Mouse (Mus musculus) right cerebral cortex, postnatal 4 days (tissue): Measurements from ENCODE around the gene Med24.

Experiments used
- DNase-seq: peaks from one replicate; pipeline ENCODE4 v3.0.0-alpha.2; 2022

The Med24 gene

DNA sequence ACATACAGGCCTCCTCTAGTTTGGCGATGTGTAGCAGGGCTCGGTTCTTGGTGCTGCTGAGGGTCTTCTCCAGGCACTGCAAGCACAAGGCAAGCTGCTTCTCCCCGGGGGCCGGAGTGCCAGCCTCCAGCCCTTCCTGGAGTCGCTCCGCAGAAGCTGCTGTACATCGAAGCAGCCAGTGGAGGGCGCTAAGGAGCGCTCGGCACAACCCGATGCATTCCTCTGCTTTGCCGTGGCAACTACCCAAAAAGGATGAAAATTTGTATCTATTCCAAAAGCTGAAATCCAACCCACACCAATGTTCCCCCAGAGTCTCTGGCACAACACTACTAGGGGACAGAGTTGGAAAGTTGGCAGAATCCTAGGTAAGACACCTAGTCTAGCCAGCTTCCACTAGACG is 11.3 kb downstream of the Med24 start:
- peak; percentile 83 for DNase-seq

- no peak for DNase-seq
These were observed 13.3 kb downstream of the Med24 start for GRCm38 (mm10) chr11:98715946-98716345.

DNA sequence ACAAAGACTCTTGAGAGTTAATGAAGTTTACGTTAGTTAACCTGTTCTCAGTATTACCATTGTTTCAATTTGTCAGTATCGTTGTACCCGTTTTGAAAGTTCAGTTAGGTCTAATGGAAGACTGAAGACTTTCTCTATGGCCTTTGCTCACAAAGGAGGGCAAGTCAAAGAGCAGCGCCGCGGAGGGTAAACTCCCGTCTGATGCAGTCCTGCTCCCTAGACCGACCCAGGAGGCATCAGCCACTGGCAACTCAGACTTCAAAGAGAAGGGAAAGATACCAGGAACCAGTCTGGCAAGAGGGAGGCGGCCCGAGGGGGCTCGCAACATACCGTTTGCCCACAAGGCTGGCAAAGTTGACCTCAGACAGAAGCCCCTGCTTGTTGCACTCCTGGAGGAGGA is 15.5 kb downstream of the Med24 start:
- no peak for DNase-seq

DNA sequence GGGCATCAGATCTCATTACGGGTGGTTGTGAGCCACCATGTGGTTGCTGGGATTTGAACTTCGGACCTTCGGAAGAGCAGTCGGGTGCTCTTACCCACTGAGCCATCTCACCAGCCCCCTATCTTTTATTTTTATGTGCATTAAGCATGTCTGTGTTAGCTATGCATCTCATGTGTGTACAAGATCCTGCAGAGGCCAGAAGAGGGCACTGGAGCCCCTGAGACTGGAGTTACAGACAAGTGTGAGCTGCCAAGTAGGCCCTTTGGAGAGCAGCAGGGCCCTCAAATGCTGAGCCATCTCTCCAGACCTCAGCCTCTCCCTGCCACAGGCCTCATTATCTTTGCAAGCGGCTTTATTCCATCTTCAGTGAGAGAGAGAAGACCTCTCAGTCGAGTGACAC is 17.2 kb downstream of the Med24 start:
- DNase-seq: peak; percentile 38

DNA sequence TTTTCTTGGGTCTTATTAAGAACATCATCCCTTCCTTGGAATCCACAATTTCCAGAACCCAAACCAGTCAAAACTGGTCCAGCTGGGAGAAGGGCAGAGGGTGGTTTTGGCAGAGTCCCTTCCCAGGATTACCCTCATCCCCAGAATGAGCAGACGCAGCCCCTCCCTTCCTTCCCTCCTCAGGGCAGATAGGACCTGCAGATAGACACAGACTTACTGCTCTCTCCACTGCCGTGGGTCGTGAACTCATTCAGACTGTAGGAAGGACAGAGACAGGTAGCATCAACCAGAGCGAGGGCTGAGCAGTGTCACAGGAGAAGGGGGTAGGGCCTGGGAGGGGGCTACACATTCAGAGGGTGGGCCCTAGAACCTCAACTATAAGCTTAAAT is 18.2 kb downstream of the Med24 start:
- DNase-seq: no peak

DNA sequence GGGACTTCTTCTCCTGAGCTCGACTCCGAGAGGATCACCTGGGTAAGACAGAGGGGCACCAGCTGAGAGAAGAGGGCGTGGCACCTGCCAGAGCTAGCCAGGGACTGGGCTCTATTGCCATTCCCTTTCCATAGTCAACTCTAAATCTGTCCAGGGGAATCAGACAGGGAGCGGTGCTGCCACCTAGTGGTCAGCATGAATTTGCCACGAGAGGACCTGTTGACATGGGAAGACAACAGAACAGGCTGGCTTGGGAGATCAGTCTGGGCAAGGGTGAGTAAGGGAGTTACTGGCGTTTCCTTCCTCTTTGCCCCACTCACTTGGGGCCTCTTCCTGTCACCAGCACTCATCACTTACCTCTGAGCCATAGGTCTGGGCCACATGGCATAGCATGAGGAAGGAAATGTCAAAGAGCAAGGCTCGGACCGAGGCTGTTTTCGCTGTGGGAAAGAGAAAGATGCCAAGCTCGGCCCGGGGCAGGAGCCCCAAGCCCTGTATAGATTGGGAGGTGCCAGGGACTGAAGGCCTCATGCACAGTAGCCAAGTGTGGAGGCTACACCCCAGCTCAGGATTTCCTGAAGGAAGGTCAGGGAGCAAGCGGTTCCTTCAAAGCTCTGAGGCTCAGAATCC is 18.7 kb downstream of the Med24 start:
- peak; percentile 85 for DNase-seq

DNA sequence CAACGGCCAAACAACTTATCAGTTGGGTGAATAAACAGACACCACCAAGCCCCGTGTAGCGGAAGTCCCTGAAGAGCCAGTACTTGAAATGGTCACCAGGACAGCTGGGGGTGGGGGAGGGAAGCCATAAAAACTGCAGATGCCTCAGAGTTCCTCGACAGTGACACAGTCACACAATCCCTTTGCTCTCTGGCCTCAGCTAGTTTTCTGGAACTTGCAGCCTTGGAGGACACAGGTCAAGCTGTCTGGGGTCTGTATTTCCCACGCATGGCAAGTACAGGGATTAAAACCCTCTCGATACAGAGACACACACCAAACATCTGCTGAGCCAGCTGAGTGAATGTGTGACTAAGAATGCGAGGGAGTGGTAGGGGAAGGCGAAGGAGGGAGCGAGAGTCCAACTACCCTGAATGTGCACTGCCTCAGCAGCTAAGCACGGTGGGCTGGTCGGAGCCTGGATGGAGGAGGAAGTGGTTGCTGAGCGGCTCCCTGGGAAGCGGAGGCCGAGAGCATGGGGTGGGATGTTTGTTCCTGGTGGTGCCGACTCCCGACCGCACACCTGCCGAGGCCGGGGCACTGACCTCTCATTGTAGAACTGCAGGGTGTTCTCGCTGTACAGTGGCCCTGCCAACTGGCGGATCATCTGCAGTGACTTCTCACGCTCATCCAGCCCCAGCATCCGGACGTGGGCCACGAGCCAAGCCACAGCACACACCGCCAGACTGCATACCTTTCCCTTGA is 20.1 kb downstream of the Med24 start:
- no peak for DNase-seq

DNA sequence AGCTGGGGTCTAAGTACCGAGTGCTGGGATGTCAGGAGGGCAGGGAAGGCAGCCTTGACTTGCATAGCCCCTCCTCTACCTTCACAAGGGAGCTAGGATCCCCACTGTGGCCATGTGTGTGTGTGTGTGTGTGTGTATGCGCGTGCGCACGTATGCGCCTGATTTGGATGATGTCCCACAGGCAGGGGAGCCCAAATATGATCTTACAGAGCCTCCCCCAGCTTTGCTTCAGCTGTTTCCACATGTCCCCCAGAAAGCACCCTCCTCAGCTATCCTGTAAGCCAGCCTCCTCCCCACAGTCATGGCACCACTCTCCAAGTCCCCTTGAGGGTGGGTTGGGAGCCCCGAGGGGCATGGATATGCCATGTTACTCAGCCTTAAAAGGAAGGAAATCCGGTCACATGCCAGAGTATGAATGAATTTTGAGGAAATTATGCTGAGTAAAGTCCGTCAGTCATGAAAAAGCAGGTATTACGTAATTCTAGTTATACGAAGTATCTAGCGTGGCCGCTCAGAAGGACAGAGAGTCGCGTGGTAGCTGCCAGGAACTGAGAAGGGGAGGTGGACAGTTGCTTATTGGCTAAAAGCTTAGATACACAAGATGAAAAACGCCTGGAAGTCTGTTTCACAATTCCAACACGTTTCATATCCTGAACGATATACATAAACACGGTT is 20.8 kb downstream of the Med24 start:
- no peak for DNase-seq

- peak; percentile 28 for DNase-seq
These were observed 21.6 kb downstream of the Med24 start for GRCm38 (mm10) chr11:98707401-98708281.

GRCm38 (mm10) chr11:98705021-98705420 is 24.2 kb downstream of the Med24 start:
- no peak for DNase-seq

DNA sequence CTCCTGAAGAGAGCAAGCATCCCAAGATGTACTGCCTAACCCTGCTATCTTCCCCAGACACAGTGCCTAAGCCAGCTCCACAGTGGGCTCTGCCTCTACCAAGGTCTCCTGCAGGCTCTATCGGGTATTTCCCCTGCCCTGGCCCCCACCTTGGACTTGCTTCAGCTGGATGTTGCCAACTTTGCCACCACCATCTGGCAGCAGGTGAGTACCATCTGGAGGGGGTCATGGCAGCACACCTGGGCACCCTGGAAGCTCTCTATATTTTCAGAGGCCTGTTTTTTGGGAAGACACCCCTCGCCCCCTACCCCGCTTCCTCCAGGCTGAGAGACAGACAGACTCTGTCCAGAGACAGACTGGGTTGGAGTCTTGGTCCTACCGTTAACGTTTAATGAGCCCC is 26.9 kb downstream of the Med24 start:
- no peak for DNase-seq

DNA sequence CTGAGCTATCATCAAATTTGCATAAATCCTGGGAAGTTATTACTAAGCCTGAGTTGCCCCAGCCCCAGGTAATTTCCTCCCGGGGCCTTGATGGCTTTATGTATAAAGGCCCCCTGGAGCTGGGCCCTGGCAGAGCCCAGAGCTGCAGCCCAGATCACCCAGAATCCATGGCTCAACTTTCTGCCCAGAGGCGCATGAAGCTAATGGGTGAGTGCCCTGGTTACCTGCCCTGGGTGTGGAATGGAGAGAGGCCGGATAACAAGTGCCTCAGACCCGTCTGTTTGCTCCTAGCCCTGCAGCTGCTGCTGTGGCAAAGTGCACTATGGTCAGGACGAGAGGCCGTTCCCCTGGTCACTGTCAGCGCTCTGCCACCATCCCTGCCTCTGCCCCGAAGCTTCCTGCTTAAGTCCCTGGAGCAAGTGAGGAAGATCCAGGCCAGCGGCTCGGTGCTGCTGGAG is 28.0 kb downstream of the Med24 start, which contains the start of gene Csf3:
Gene Csf3, plus strand, starts transcription at position 51 of the 458 bp plus-strand sequence.
- no peak for DNase-seq

DNA sequence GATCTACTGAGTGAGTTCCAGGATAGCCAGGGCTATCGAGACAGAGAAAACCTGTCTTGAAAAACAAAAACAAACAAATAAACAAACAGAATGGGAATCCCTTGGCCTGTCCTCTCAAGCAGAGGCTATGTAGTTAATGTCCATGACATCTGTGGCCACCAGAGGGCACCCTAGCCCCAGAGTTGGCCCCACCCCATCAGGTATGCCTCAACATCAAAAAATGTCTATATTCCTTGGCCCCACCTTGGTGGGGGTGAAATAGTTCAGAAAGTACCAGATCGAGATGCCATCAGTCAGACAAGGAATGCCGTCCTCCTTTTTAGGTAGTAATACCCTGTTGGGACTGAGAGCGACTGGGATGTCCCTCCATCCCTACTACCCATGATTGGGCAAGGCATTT is 29.3 kb downstream of the Med24 start:
- peak; percentile 81 for DNase-seq

DNA sequence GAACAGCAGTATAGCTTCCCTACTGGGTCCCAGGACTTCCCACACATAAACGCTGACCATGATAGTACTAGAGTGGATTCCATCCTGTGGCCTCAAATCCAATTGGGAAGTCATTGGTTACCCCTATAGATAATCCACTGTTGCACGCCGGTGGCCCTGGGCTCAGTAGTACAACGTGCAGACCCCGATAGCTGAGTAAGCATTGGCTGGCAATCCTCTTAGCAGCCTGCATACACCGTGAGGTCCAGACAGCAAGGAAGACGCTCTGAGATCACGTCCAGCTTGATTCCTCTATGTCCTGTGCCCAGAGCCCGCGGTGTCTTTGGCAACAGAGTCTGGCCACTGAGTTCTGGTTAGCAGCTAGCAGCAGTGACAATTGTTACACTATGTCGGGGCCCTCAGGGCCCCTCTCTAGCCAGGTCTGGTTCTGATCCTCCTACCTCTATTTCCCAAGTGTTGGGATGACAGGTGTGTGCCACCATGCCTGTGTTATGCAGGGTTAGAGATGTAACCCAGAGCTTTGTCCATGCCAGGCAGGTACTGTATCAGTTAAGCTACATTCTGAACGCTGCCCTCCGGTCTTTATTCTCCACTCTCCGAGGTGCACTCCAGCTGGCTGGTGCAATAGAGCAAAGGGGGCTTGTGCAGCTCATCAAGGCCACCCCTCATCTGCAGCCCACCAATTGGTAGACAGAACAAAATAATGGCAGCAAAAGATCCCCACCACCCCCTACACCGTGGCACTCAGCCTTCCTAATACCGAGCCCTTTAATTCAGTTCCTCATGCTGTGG is 30.2 kb downstream of the Med24 start:
- no peak for DNase-seq

- DNase-seq: no peak
These were observed 32.0 kb downstream of the Med24 start for GRCm38 (mm10) chr11:98697225-98697624.

- peak; percentile 29 for DNase-seq
These were observed 32.6 kb downstream of the Med24 start for GRCm38 (mm10) chr11:98696454-98697216.

DNA sequence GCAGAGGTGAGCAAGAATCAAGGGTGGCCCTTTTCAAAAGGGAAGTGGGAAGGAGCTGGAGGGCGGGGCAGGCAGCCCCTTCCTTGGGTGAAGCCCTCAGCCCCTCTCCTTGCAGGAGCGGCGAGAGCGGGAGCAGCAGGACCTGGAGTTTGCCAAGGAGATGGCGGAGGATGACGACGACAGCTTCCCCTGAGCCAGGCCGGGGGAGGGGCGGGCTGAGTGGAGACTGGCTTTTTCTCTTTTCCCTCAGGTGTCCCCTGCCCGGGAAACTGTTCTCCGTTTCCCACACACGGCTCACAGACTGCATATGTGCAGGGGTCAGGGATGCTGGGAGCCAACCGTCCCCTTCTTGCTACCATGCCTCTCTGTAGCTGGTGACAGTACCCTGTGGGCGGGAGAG is 33.8 kb downstream of the Med24 start:
- DNase-seq: peak; percentile 38

DNA sequence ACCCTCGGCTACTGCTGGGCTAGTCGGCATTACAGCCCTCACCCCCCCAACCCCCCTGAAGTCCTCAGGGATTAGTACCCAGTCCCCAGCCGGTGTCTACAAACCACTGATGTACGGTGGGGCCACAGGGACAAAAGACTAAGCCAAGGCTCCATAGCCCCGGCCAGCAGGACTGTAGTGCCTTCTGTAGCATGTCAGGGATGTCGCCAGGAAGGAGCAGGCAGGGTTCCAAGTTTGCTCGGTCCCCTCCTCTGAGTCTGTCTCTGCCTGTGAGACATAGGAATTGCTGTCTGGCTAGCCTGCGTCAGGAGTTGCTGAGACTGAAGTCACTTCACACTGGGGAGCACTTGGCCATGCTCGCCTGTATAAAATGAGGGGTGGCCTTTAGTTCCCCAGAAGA is 34.9 kb downstream of the Med24 start:
- no peak for DNase-seq

- DNase-seq: no peak
These were observed 35.5 kb downstream of the Med24 start for GRCm38 (mm10) chr11:98693746-98694145.

GRCm38 (mm10) chr11:98693201-98693600 is 36.0 kb downstream of the Med24 start:
- DNase-seq: no peak

- DNase-seq: no peak
These were observed 41.2 kb downstream of the Med24 start for GRCm38 (mm10) chr11:98688009-98688408.
